Mouse (Mus musculus): ENCODE data around the gene Phf10.

GRCm38 (mm10) chr17:14935841-14936605 is 25.1 kb downstream of the Phf10 start:
- TF ChIP-seq CTCF (conservative IDR thresholded peaks at IDR 0.05; ENCODE audit: low read length) (no peak), POU5F1 (IDR thresholded peaks at IDR 0.05; ENCODE audit: borderline replicate concordance, low read length) (no peak), NANOG (IDR thresholded peaks at IDR 0.05; ENCODE audit: borderline replicate concordance, low read length) (no peak)
